ENCODE assay signal across 14 mouse cellular contexts in genomic region chr10:60585691-60586090, GRCm38 (mm10).
"Had no signal": no experiment of that assay in that cellular context is flagged by ENCODE, and none has a peak within 500 bp of the region (broad histone marks: within the 10 kb centered on the region; RNA-seq: fewer than 3 reads in every experiment).

No protein-coding gene starts in this region.

- DNase-seq: kidney, adult 2 months; kidney, postnatal 14 days; lung, embryonic 14.5 days; lung, postnatal 10 days; lung, postnatal 4 days; right cerebral cortex, adult 18-20 months; right cerebral cortex, postnatal 25 days; thymus, postnatal 14 days had no signal

- H3K4me3 ChIP-seq: kidney, embryonic 15.5 days; left cerebral cortex, adult 2 months; limb, embryonic 15.5 days; liver, embryonic 12.5 days; midbrain, embryonic 15.5 days; neural tube, embryonic 13.5 days had no signal

- H3K27ac ChIP-seq: kidney, embryonic 15.5 days; left cerebral cortex, adult 2 months; limb, embryonic 15.5 days; liver, embryonic 12.5 days; midbrain, embryonic 15.5 days; neural tube, embryonic 13.5 days had no signal

- ATAC-seq: liver, embryonic 12.5 days; midbrain, embryonic 15.5 days had no signal

- H3K4me1 ChIP-seq: limb, embryonic 15.5 days; liver, embryonic 12.5 days had no signal

- H3K36me3 ChIP-seq: kidney, embryonic 15.5 days; limb, embryonic 15.5 days; liver, embryonic 12.5 days; midbrain, embryonic 15.5 days; neural tube, embryonic 13.5 days had no signal

- H3K9me3 ChIP-seq: kidney, embryonic 15.5 days; limb, embryonic 15.5 days; liver, embryonic 12.5 days; midbrain, embryonic 15.5 days; neural tube, embryonic 13.5 days had no signal

- H3K4me2 ChIP-seq: kidney, embryonic 15.5 days; limb, embryonic 15.5 days; liver, embryonic 12.5 days; lung, embryonic 14.5 days; midbrain, embryonic 15.5 days; neural tube, embryonic 13.5 days had no signal

- H3K27me3 ChIP-seq: liver, embryonic 12.5 days had no signal

- H3K9ac ChIP-seq: kidney, embryonic 15.5 days; limb, embryonic 15.5 days; liver, embryonic 12.5 days; lung, embryonic 14.5 days; midbrain, embryonic 15.5 days; neural tube, embryonic 13.5 days had no signal
